Mouse (Mus musculus) limb, embryonic 11.5 days (tissue): ENCODE measurements around the gene Lin7a. TPM values are rescaled to one million over a fixed set of nuclear protein-coding genes. Genes with fewer than 3 reads are reported as not detected.
"Not testable (repeated sequence)": the region's sequence is repeated elsewhere in the genome, so short reads cannot be mapped to it uniquely, and the experiment has no call there.

Experiments used
- ATAC-seq: fragments of 200-750 bp; cut with Nextera tagmentation; 2 replicates; pipeline ENCODE4 v1.8.0; 2017; ENCODE audit warnings: low read depth; ENCODE audit not compliant: insufficient number of reproducible peaks, low FRiP score, low TSS enrichment
- DNase-seq: peaks from one replicate; pipeline ENCODE4 v3.0.0-alpha.2; 2015; ENCODE audit warnings: low spot score
- H3K27ac ChIP-seq: fragments of 300-500 bp; sonication (generic); replicated peaks from 2 replicates; pipeline ENCODE4 v1.5.1; 2014; ENCODE audit warnings: low read depth, mild to moderate bottlenecking, low read length
- H3K27me3 ChIP-seq: fragments of 300-500 bp; sonication (generic); 2 replicates; pipeline ENCODE4 v1.6.1; 2014; ENCODE audit warnings: mild to moderate bottlenecking, low read length, mixed read lengths; ENCODE audit not compliant: control insufficient read depth, insufficient read depth
- H3K36me3 ChIP-seq: fragments of 300-500 bp; sonication (generic); 2 replicates; pipeline ENCODE4 v1.6.1; 2014; ENCODE audit warnings: mild to moderate bottlenecking, low read length, moderate library complexity, mixed read lengths; ENCODE audit not compliant: control insufficient read depth, insufficient read depth
- H3K4me1 ChIP-seq: fragments of 300-500 bp; sonication (generic); 2 replicates; pipeline ENCODE4 v1.6.1; 2014; ENCODE audit warnings: low read length, mixed read lengths; ENCODE audit not compliant: control insufficient read depth, insufficient read depth
- H3K4me2 ChIP-seq: fragments of 300-500 bp; sonication (generic); 2 replicates; pipeline ENCODE4 v1.6.1; 2014; ENCODE audit warnings: low read depth, mild to moderate bottlenecking, moderate library complexity; ENCODE audit not compliant: severe bottlenecking
- H3K4me3 ChIP-seq: fragments of 300-500 bp; sonication (generic); 2 replicates; pipeline ENCODE4 v1.5.1; 2014; ENCODE audit warnings: low read depth, low read length
- H3K9ac ChIP-seq: fragments of 300-500 bp; sonication (generic); 2 replicates; pipeline ENCODE4 v1.6.1; 2014; ENCODE audit warnings: mild to moderate bottlenecking, low read length
- H3K9me3 ChIP-seq: fragments of 300-500 bp; sonication (generic); 2 replicates; pipeline ENCODE4 v1.6.1; 2016; ENCODE audit warnings: low read length; ENCODE audit not compliant: control insufficient read depth
- WGBS: fragments of 180-500 bp; shearing (Covaris S2); extraction: QIAGEN DNeasy Blood & Tissue Kit; methylation state at CpG from one replicate; pipeline ENCODE4 v1.1.7; 2014; 5-methylcytosine and 5-hydroxymethylcytosine counted together
- polyA plus RNA-seq: library from polyadenylated mRNA; unstranded; fragments of >200 nt; fragmentation: Nextera tagmentation; extraction: Ambion mirVana; gene quantifications from 2 replicates; pipeline ENCODE4 v1.2.1, GENCODE M21; 2014

The Lin7a gene
- polyA plus RNA-seq, 1 experiment from 2014 or later = 1.8 TPM

GRCm38 (mm10) chr10:107239651-107240330 lies 31.7 kb upstream of the Lin7a start:
- no peak overlapping the region for H3K4me2 ChIP-seq
- H3K4me3 ChIP-seq = no peak overlapping the region
- WGBS = 90% methylated on average over 2 of the region's 2 CpGs
- no peaks in the 10 kb centered on the region for H3K9me3 ChIP-seq
- no peaks in the 10 kb centered on the region for H3K27me3 ChIP-seq
- no peak for ATAC-seq
- no peak for DNase-seq
- H3K36me3 ChIP-seq = no peaks in the 10 kb centered on the region
- no peak overlapping the region for H3K9ac ChIP-seq
- H3K4me1 ChIP-seq = no peaks in the 10 kb centered on the region
- no peak overlapping the region for H3K27ac ChIP-seq

DNA sequence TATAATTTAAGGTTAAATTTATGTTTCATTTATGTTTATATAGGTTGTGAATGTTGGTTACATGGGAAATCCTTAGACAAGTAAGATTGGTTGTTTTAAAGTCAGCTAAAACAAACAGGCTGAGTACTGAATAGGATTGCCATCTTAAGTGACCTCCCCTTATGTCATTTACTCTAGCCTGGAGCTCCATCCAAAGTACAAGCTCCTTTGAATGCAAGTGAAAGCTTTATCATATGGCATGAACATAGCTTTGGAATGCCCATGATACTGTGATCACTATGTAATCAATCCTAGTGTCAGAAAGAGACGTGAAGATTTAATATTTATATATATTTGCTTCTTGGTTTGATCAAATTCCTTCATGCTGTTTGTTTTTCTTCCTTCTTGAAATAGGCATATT lies 31.0 kb upstream of the Lin7a start:
- Histone ChIP-seq H3K9ac (no peak overlapping the region), H3K27me3 (no peaks in the 10 kb centered on the region), H3K4me3 (no peak overlapping the region), H3K4me2 (no peak overlapping the region), H3K27ac (no peak overlapping the region), H3K36me3 (no peaks in the 10 kb centered on the region), H3K4me1 (no peaks in the 10 kb centered on the region), H3K9me3 (no peaks in the 10 kb centered on the region)
- WGBS = 82% methylated on average over 1 of the region's 1 CpGs
- DNase-seq (no peak), ATAC-seq (no peak)

GRCm38 (mm10) chr10:107240986-107241385 lies 30.5 kb upstream of the Lin7a start:
- H3K27ac ChIP-seq = no peak overlapping the region
- H3K4me2 ChIP-seq = no peak overlapping the region
- 98% methylated on average over 3 of the region's 3 CpGs for WGBS
- no peaks in the 10 kb centered on the region for H3K36me3 ChIP-seq
- no peaks in the 10 kb centered on the region for H3K4me1 ChIP-seq
- H3K27me3 ChIP-seq = no peaks in the 10 kb centered on the region
- no peaks in the 10 kb centered on the region for H3K9me3 ChIP-seq
- ATAC-seq (no peak), DNase-seq (no peak)
- no peak overlapping the region for H3K4me3 ChIP-seq
- H3K9ac ChIP-seq = no peak overlapping the region

GRCm38 (mm10) chr10:107241406-107241805 lies 30.1 kb upstream of the Lin7a start:
- no peaks in the 10 kb centered on the region for H3K4me1 ChIP-seq
- H3K4me2 ChIP-seq = no peak overlapping the region
- no peaks in the 10 kb centered on the region for H3K27me3 ChIP-seq
- no peaks in the 10 kb centered on the region for H3K36me3 ChIP-seq
- DNase-seq (no peak), ATAC-seq (no peak)
- H3K9ac ChIP-seq = no peak overlapping the region
- H3K27ac ChIP-seq = no peak overlapping the region
- no peaks in the 10 kb centered on the region for H3K9me3 ChIP-seq
- H3K4me3 ChIP-seq = no peak overlapping the region

DNA sequence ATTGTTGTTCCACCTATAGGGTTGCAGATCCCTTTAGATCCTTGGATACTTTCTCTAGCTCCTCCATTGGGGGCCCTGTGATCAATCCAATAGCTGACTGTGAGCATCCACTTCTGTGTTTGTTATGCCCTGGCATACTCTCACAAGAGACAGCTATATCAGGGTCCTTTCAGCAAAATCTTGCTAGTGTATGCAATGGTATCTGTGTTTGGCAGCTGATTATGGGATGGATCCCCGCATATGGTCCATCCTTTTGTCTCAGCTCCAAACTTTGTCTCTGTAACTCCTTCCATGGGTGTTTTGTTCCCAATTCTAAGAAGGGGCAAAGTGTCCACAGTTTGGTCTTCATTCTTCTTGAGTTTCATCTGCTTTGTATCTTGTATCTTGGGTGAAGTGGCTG lies 29.5 kb upstream of the Lin7a start:
- WGBS = 94% methylated on average over 1 of the region's 1 CpGs

GRCm38 (mm10) chr10:107242696-107243400 lies 28.6 kb upstream of the Lin7a start:
- Histone ChIP-seq H3K9me3 (no peaks in the 10 kb centered on the region), H3K4me2 (no peak overlapping the region), H3K4me3 (no peak overlapping the region), H3K9ac (no peak overlapping the region), H3K36me3 (no peaks in the 10 kb centered on the region), H3K4me1 (no peaks in the 10 kb centered on the region), H3K27ac (no peak overlapping the region), H3K27me3 (no peaks in the 10 kb centered on the region)
- no peak for ATAC-seq
- WGBS = 71% methylated on average over 1 of the region's 1 CpGs
- DNase-seq = no peak

More for the DNA sequence above, 29.5 kb upstream of the Lin7a start:
- H3K27ac ChIP-seq, H3K9ac ChIP-seq, H3K4me1 ChIP-seq, ATAC-seq, H3K4me3 ChIP-seq, H3K27me3 ChIP-seq, H3K4me2 ChIP-seq, H3K36me3 ChIP-seq, DNase-seq, H3K9me3 ChIP-seq: not testable (repeated sequence)

GRCm38 (mm10) chr10:107244211-107244610 lies 27.3 kb upstream of the Lin7a start:
- no peak for DNase-seq
- Histone ChIP-seq H3K4me2 (no peak overlapping the region), H3K9ac (no peak overlapping the region), H3K9me3 (no peaks in the 10 kb centered on the region), H3K27ac (no peak overlapping the region), H3K4me1 (no peaks in the 10 kb centered on the region), H3K27me3 (no peaks in the 10 kb centered on the region), H3K36me3 (no peaks in the 10 kb centered on the region), H3K4me3 (no peak overlapping the region)
- ATAC-seq = no peak
- 82% methylated on average over 2 of the region's 2 CpGs for WGBS

DNA sequence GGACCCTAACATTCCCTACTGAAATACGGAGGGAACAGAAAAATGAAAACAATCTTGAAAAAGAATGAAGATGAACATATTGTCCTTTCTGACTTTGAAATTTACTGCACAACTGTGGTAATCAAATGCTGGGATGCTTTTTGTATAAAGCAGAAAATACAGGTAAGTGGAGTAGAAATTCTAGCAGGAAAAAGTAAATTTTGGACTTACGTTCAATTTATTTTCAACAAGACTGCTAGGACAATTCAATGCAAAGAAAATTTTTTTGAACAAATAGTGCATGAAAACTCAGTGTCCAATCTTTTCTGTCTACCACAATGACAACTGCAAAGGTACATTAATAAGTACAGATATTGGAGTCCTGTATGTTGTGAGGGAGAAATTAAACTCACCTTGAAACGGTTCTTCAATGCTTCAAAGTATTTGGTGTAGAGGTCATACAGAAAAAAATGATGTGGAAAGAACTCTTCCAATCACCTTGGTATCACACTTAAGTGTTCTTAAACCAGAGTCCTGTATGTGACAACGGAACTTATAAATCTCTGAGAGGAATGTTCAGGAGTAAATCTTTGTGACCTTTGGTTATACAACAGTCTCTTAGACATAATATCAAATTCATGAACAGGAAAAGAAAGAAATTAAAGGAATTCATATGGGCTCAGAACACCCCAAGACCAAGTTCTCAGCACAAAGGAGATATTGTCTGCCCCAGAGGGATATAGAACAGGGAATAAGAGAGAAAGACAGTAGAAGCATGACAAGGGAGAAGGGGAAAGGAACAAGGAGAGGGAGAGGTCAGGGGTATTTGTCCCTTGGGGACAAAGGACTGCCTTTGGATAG lies 26.6 kb upstream of the Lin7a start:
- H3K27me3 ChIP-seq = no peaks in the 10 kb centered on the region
- ATAC-seq (no peak), DNase-seq (no peak)
- H3K4me2 ChIP-seq = no peak overlapping the region
- H3K4me1 ChIP-seq = no peaks in the 10 kb centered on the region
- H3K9me3 ChIP-seq = no peaks in the 10 kb centered on the region
- no peak overlapping the region for H3K27ac ChIP-seq
- H3K4me3 ChIP-seq = no peak overlapping the region
- 90% methylated on average over 4 of the region's 4 CpGs for WGBS
- no peak overlapping the region for H3K9ac ChIP-seq
- no peaks in the 10 kb centered on the region for H3K36me3 ChIP-seq
